Mouse (Mus musculus): ENCODE measurements around the gene Fads1. TPM values are rescaled to one million over a fixed set of nuclear protein-coding genes. Genes with fewer than 3 reads are reported as not detected.
A peak's percentile ranks its signal among the peaks of the same experiment; 100 is the strongest.

Gene Fads1
- polyA plus RNA-seq, 1 experiment from 2014 or later: 148 TPM

DNA sequence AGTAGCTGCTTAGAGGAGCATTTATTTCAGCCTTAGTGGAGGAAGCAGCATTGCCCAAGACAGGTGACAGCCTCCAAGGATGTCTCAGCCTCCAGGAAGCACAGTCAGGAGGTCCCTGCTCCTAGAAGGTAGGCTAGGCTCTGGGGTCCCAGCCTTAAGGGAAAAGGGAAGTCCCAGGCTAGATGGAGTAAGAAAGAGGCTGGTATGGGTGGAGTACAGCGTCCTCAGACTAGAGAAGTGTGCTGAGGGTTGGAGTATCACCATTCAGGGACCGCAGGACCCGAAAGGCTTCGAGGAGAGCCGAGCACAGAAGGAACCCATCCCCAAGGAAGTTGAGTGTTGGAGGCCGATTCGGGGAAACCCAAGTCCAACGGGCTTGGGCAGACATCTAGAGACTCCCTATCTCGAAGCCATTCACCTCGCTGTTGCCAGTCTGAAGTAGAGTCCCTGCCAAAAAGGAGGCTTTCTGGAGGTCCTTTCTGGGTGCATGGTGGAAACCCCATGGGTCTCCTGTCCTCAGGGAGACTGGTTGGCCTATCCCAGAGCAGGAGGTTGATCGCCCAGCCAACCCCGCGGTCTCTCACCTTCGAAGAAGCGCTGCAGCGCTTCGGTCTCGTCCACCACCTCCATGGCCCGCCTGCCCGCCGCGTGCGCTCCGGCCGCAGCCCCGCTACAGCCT lies 57.4 kb downstream of the Fads1 start:
- 4% methylated on average over 22 of the region's 26 CpGs for WGBS
- no peak overlapping the region for H3K27ac ChIP-seq
- peak overlapping the region; percentile 44 for H3K4me3 ChIP-seq
- H3K9ac ChIP-seq: peak overlapping the region; percentile 67
- peak overlapping the region; percentile 79 for H3K4me2 ChIP-seq
- no peaks in the 10 kb centered on the region for H3K9me3 ChIP-seq (replicated peaks)
- H3K4me1 ChIP-seq: peaks cover 6% of the 10 kb centered on the region; the same call in 1 of the 2 replicates
- H3K27me3 ChIP-seq: peaks cover 22% of the 10 kb centered on the region
- no peaks in the 10 kb centered on the region for H3K36me3 ChIP-seq (ENCODE audit: poor library complexity, severe bottlenecking)
- ATAC-seq: no peak; the same call in 1 of the 2 replicates

DNA sequence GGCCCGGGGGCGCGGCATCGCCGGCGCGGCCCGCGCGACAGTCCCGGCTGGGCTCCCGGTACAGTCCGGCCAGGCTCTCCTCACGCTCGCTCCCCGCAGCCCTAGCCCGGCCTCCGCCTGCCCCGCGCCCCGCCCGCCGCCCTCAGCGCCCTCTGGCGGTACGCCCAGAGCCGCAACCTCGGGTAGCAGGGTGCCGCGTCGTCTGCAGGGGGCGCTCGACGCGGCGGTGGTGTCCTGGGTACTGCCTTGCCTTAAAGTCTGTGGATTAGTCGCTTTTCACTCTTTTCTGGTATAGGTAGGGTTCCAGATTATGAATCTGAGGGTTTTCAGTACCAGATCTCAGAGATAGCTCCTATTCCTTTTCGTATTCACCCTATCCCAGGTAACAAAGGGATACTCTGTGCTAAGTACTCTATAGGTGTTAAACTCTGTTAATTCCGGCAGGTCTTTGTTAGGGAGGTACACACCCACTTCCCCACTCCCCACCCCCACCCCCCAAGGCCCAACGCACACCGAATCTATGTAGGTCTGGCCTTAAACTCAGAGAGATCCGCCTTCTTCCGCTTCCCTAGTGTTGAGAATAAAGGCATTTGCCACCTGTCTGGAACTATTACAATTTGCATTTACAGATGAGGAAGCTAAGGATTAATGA lies 58.1 kb downstream of the Fads1 start, which contains the start of gene Myrf:
Myrf (minus strand) TSS at position 95 of the 652 bp plus-strand sequence.
- 7% methylated on average over 43 of the region's 43 CpGs for WGBS

DNA sequence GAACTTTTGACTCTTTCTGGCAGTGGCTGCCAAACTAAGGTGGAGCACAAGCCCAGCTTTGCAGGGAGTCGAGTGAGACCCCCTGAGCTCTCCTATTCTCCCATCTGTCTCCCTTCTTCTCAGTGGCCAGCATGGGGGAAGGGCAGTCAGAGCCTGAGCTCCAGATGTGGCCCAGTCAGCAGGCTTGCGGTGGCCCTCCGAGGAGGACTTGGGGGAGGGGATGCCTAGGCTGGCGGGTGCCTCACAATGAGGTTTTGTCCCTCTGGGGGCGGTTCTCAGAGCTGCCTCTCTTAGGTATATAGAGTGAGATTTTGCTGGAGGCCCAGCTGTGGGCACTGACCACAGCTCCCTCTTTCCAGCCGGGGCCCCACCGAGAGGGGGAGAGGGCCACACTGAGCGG lies 60.2 kb downstream of the Fads1 start:
- no peaks in the 10 kb centered on the region for H3K36me3 ChIP-seq (ENCODE audit: poor library complexity, severe bottlenecking)
- H3K4me1 ChIP-seq: peaks cover 6% of the 10 kb centered on the region; the same call in 1 of the 2 replicates
- ATAC-seq: no peak
- no peak overlapping the region for H3K4me2 ChIP-seq
- no peaks in the 10 kb centered on the region for H3K9me3 ChIP-seq (replicated peaks)
- H3K27ac ChIP-seq: no peak overlapping the region
- no peak overlapping the region for H3K9ac ChIP-seq
- 9% methylated on average over 8 of the region's 8 CpGs for WGBS
- H3K4me3 ChIP-seq: no peak overlapping the region
- H3K27me3 ChIP-seq: peaks cover 22% of the 10 kb centered on the region

More for the DNA sequence above, 58.1 kb downstream of the Fads1 start, which contains the start of gene Myrf:
- Histone ChIP-seq H3K36me3 (ENCODE audit: poor library complexity, severe bottlenecking) (no peaks in the 10 kb centered on the region), H3K27ac (no peak within 1 kb of the TSS), H3K9ac (peak within 1 kb of the TSS; percentile 67), H3K27me3 (peaks cover 22% of the 10 kb centered on the region), H3K9me3 (replicated peaks) (no peaks in the 10 kb centered on the region), H3K4me3 (peak within 1 kb of the TSS; percentile 44), H3K4me2 (peak within 1 kb of the TSS; percentile 79), H3K4me1 (peaks cover 6% of the 10 kb centered on the region; the same call in 1 of the 2 replicates)
- ATAC-seq: peak; percentile 81

DNA sequence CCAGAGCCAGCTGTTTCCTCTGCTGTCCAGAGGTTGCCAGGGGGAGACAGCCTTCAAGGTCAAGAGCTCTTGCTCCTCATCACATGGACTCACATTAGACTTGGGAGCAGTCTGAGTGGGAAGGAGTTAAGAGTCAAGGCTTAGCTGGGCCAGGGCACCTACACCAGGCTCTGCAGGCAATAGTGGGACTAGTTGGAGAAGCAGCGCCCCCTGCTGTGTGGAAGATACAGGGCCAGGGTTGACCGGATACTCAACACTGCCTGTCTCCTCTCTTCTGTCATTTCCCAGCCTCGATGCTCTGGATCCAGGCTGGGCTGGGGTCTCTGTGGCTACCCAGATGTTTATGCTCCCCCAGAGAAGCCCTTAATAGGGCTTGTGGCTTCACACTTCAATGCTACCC lies 61.5 kb downstream of the Fads1 start:
- H3K27me3 ChIP-seq: peaks cover 19% of the 10 kb centered on the region
- no peak overlapping the region for H3K4me2 ChIP-seq
- H3K4me3 ChIP-seq: no peak overlapping the region
- ATAC-seq: no peak
- no peaks in the 10 kb centered on the region for H3K36me3 ChIP-seq (ENCODE audit: poor library complexity, severe bottlenecking)
- H3K9ac ChIP-seq: no peak overlapping the region
- no peaks in the 10 kb centered on the region for H3K9me3 ChIP-seq (replicated peaks)
- H3K4me1 ChIP-seq: peaks cover 6% of the 10 kb centered on the region; the same call in 1 of the 2 replicates
- WGBS: 7% methylated on average over 3 of the region's 3 CpGs
- H3K27ac ChIP-seq: no peak overlapping the region

Small RNA genes lying within 50 kb of the gene (microRNA-seq; reads per million reads assigned to microRNA genes)
- 1.1 reads per million for gene Mir6993

Other genes with a start within 250 kb of the Fads1 start
- 1,364 and 1,444 TPM in 2 replicates for gene Fth1, start 202.3 kb upstream of the Fads1 start, polyA plus RNA-seq (2015; fragmentation: Nextera tagmentation; extraction: Ambion mirVana)
- 0.76 and 1.2 TPM in 2 replicates for gene Best1, start 181.3 kb upstream of the Fads1 start, polyA plus RNA-seq (2015; fragmentation: Nextera tagmentation; extraction: Ambion mirVana)
- 14.4 and 15.2 TPM in 2 replicates for gene Rab3il1, start 181.2 kb upstream of the Fads1 start, polyA plus RNA-seq (2015; fragmentation: Nextera tagmentation; extraction: Ambion mirVana)
- gene Fads3, start 141.3 kb upstream of the Fads1 start, polyA plus RNA-seq (2015; fragmentation: Nextera tagmentation; extraction: Ambion mirVana): 5.8 TPM in 2 replicates
- 134 and 154 TPM in 2 replicates for gene Fads2, start 81.1 kb upstream of the Fads1 start, polyA plus RNA-seq (2015; fragmentation: Nextera tagmentation; extraction: Ambion mirVana)
- gene Tmem258, start 21.1 kb downstream of the Fads1 start, polyA plus RNA-seq (2015; fragmentation: Nextera tagmentation; extraction: Ambion mirVana): 408 and 447 TPM in 2 replicates
- gene Fen1, start 21.3 kb downstream of the Fads1 start, polyA plus RNA-seq (2015; fragmentation: Nextera tagmentation; extraction: Ambion mirVana): 98.8 and 104 TPM in 2 replicates
- 0.22 and 0.31 TPM in 2 replicates for gene Myrf, start 57.9 kb downstream of the Fads1 start, polyA plus RNA-seq (2015; fragmentation: Nextera tagmentation; extraction: Ambion mirVana)
- gene Dagla, start 122.0 kb downstream of the Fads1 start, polyA plus RNA-seq (2015; fragmentation: Nextera tagmentation; extraction: Ambion mirVana): 3.2 TPM in 2 replicates
- 4.4 and 5.0 TPM in 2 replicates for gene Syt7, start 206.2 kb downstream of the Fads1 start, polyA plus RNA-seq (2015; fragmentation: Nextera tagmentation; extraction: Ambion mirVana)